Mouse (Mus musculus) forebrain, embryonic 14.5 days (tissue): ENCODE data around the gene Det1. TPM values are rescaled to one million over a fixed set of nuclear protein-coding genes. Genes with fewer than 3 reads are reported as not detected.

ENCODE experiments used
- ATAC-seq: fragments of 200-750 bp; cut with Nextera tagmentation; 2 replicates; pipeline ENCODE4 v1.8.0; 2017; ENCODE audit warnings: mild to moderate bottlenecking, moderate library complexity
- DNase-seq: peaks from one replicate; pipeline ENCODE4 v3.0.0-alpha.2; 2015; ENCODE audit warnings: low spot score
- H3K27ac ChIP-seq: fragments of 300-500 bp; sonication (generic); 2 replicates; pipeline ENCODE4 v1.5.1; 2014; ENCODE audit warnings: low read depth, mild to moderate bottlenecking, control low read depth, low read length, moderate library complexity
- H3K27me3 ChIP-seq: fragments of 300-500 bp; sonication (generic); replicated peaks from 2 replicates; pipeline ENCODE4 v1.6.1; 2014; ENCODE audit warnings: low read length, control low read depth, mixed read lengths; ENCODE audit not compliant: control insufficient read depth, insufficient read depth
- H3K36me3 ChIP-seq: fragments of 300-500 bp; sonication (generic); 2 replicates; pipeline ENCODE4 v1.6.1; 2014; ENCODE audit warnings: low read length, control low read depth; ENCODE audit not compliant: control insufficient read depth, insufficient read depth
- H3K4me1 ChIP-seq: fragments of 300-500 bp; sonication (generic); 2 replicates; pipeline ENCODE4 v1.6.1; 2014; ENCODE audit warnings: antibody characterized with exemption, low read length, control low read depth; ENCODE audit not compliant: control insufficient read depth, insufficient read depth
- H3K4me2 ChIP-seq: fragments of 300-500 bp; sonication (generic); 2 replicates; pipeline ENCODE4 v1.6.1; 2014; ENCODE audit warnings: mild to moderate bottlenecking, control low read depth, low read length
- H3K4me3 ChIP-seq: fragments of 300-500 bp; sonication (generic); 2 replicates; pipeline ENCODE4 v1.5.1; 2014; ENCODE audit warnings: low read depth, low read length, control low read depth
- H3K9ac ChIP-seq: fragments of 300-500 bp; sonication (generic); 2 replicates; pipeline ENCODE4 v1.6.1; 2014; ENCODE audit warnings: mild to moderate bottlenecking, low read length, control low read depth, moderate library complexity
- H3K9me3 ChIP-seq: fragments of 300-500 bp; sonication (generic); replicated peaks from 2 replicates; pipeline ENCODE4 v1.6.1; 2016; ENCODE audit warnings: low read length, control low read depth, mixed read lengths; ENCODE audit not compliant: control insufficient read depth
- WGBS: fragments of 180-500 bp; shearing (Covaris S2); extraction: QIAGEN DNeasy Blood & Tissue Kit; methylation state at CpG from one replicate; pipeline ENCODE4 v1.1.7; 2014; 5-methylcytosine and 5-hydroxymethylcytosine counted together
- polyA plus RNA-seq: library from polyadenylated mRNA; unstranded; fragments of >200 nt; fragmentation: Nextera tagmentation; extraction: Ambion mirVana; gene quantifications from 2 replicates; pipeline ENCODE4 v1.2.1, GENCODE M21; 2014

Gene Det1
- polyA plus RNA-seq, result 18.7 and 20.5 TPM in 2 replicates

DNA sequence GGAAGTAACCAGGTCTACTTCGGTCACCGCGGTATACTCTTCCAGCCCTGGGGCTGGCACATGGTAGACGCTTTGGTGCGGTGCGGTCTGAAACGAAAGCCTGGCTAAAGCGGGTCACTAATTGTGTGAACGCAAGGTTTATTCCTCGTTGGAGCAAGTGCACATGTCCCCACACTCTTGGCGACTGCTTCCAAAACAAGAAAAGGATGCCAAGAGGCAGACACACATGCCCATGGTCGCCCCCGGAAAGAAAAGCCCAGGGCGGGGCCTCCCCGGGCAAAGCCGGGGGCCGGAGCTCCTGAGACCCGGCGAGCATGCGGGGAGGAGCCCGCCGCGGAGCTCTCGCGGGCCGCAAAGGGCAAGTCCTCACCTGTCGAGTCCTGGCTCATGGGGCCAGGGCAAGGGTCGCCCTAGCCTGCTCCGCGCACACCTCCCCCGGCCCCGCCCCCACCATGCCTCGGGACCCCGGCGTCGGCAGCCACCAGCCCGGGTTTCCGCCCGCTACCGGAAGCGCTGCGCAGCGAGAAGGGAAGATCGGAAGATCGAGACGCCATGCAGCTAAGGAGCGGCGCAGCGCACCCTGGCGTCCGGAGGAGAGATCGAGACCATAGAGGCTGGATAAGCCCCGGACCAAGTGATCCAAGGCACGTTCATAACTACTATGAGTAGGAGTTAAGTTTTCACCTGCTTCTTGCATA lies at the start of gene Det1:
Det1 (minus strand) TSS at position 527 of the 698 bp plus-strand sequence.
- H3K9me3 ChIP-seq, result no peaks in the 10 kb centered on the region
- H3K4me3 ChIP-seq, result peak within 1 kb of the TSS; percentile 87
- H3K9ac ChIP-seq, result peak within 1 kb of the TSS; percentile 93
- H3K27ac ChIP-seq, result peak within 1 kb of the TSS; percentile 72; the same call in 1 of the 2 replicates
- peaks cover 22% of the 10 kb centered on the region for H3K36me3 ChIP-seq
- peak within 1 kb of the TSS; percentile 69 for H3K4me2 ChIP-seq
- under 1% methylated on average over 54 of the region's 54 CpGs for WGBS
- ATAC-seq, result peak; percentile 96
- H3K27me3 ChIP-seq, result no peaks in the 10 kb centered on the region
- DNase-seq, result peak; percentile 97
- H3K4me1 ChIP-seq, result peaks cover 6% of the 10 kb centered on the region; the same call in 1 of the 2 replicates

DNA sequence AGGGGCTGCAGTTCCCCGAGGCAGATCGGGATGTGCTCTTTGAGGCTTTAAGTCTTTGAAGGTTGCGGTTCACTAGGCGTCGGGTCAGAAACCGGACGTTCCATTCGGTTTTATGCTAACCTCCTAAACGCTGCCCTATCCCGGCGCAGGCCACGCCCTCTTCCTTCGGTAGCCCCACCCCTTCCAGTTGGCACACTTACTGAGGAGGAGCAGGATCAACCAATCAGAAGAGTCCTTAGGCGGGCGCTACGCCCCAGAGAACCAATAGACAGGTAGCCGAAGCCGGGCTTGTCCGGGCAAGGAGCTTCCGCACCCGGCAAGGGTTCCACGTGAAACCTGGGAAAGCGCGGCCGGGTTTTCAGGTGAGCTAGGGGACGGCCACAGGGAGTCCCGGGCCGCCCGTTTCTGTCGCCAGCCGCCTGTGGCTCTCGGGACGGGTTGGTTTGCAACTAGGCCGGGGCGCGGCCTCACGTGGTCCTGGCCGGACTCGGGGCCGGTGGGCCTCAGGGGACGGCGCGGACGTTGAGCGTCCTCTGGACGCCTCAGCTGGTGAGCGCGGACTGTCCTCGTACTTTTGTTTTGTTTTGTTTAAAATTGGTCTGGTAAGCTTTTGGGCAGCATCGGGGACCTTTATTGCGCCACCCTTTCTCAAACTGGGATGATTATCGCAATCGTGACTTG lies 48.7 kb upstream of the Det1 start, which contains the start of gene Aen:
Aen (plus strand) TSS at position 202 of the 681 bp plus-strand sequence.
- Histone ChIP-seq H3K36me3 (no peaks in the 10 kb centered on the region), H3K4me1 (peaks cover 10% of the 10 kb centered on the region; the same call in 1 of the 2 replicates), H3K27me3 (no peaks in the 10 kb centered on the region), H3K4me2 (peak within 1 kb of the TSS; percentile 83), H3K4me3 (peak within 1 kb of the TSS; percentile 79), H3K9me3 (no peaks in the 10 kb centered on the region), H3K27ac (no peak within 1 kb of the TSS), H3K9ac (peak within 1 kb of the TSS; percentile 75)
- DNase-seq (peak; percentile 98), ATAC-seq (peak; percentile 98)
- under 1% methylated on average over 53 of the region's 53 CpGs for WGBS

GRCm38 (mm10) chr7:78895021-78895652 lies 48.1 kb upstream of the Det1 start:
- 52% methylated on average over 13 of the region's 13 CpGs for WGBS
- peak overlapping the region; percentile 79 for H3K4me3 ChIP-seq

GRCm38 (mm10) chr7:78893917-78894316 lies 46.9 kb upstream of the Det1 start:
- DNase-seq, result no peak

More at GRCm38 (mm10) chr7:78895021-78895652, 48.1 kb upstream of the Det1 start:
- Histone ChIP-seq H3K27ac (no peak overlapping the region), H3K4me2 (peak overlapping the region; percentile 83), H3K9me3 (no peaks in the 10 kb centered on the region), H3K27me3 (no peaks in the 10 kb centered on the region), H3K36me3 (no peaks in the 10 kb centered on the region), H3K9ac (peak overlapping the region; percentile 45), H3K4me1 (peaks cover 10% of the 10 kb centered on the region; the same call in 1 of the 2 replicates)
- no peak for ATAC-seq
- no peak for DNase-seq

DNA sequence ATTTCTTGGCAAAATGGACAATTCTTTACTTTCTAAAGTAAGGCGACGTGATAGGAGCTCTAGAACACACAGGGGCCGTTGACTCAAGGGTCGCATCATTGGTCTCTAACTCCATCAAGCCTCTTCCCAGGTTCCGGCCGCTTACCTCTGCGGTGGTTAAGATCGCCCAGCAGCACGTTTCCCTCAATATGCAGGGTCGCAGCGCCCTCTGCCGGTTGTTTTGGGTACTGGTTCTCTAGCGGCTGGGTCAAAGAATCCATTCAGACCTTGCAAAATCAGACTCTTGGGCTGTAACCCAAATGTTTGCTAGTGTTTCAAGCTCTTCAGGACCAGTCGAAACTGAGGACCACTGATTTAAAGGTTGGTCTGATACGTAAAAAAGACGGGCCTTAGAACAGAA lies 43.6 kb upstream of the Det1 start:
- ATAC-seq, result 0 out of 2 replicates have a peak, but pooled peaks have one; percentile 9
- Histone ChIP-seq H3K27me3 (no peaks in the 10 kb centered on the region), H3K9me3 (no peaks in the 10 kb centered on the region), H3K4me3 (no peak overlapping the region), H3K4me2 (no peak overlapping the region), H3K36me3 (no peaks in the 10 kb centered on the region), H3K9ac (no peak overlapping the region), H3K27ac (no peak overlapping the region), H3K4me1 (peaks cover 28% of the 10 kb centered on the region)
- WGBS, result 3% methylated on average over 16 of the region's 16 CpGs
- DNase-seq, result peak; percentile 87

More at GRCm38 (mm10) chr7:78893917-78894316, 46.9 kb upstream of the Det1 start:
- H3K36me3 ChIP-seq, result no peaks in the 10 kb centered on the region
- no peak overlapping the region for H3K4me3 ChIP-seq
- no peaks in the 10 kb centered on the region for H3K9me3 ChIP-seq
- WGBS, result 93% methylated on average over 10 of the region's 10 CpGs
- H3K4me1 ChIP-seq, result peaks cover 10% of the 10 kb centered on the region; the same call in 1 of the 2 replicates
- H3K27me3 ChIP-seq, result no peaks in the 10 kb centered on the region
- H3K9ac ChIP-seq, result no peak overlapping the region
- H3K4me2 ChIP-seq, result no peak overlapping the region
- no peak for ATAC-seq
- no peak overlapping the region for H3K27ac ChIP-seq

GRCm38 (mm10) chr7:78887431-78887842 lies 40.4 kb upstream of the Det1 start:
- Histone ChIP-seq H3K36me3 (no peaks in the 10 kb centered on the region), H3K27ac (peak overlapping the region; percentile 81), H3K4me3 (peak overlapping the region; percentile 18; the same call in 1 of the 2 replicates), H3K4me2 (peak overlapping the region; percentile 44), H3K9ac (peak overlapping the region; percentile 25; the same call in 1 of the 2 replicates), H3K4me1 (peaks cover 39% of the 10 kb centered on the region), H3K9me3 (no peaks in the 10 kb centered on the region), H3K27me3 (no peaks in the 10 kb centered on the region)
- WGBS, result 3% methylated on average over 9 of the region's 9 CpGs
- DNase-seq, result peak; percentile 92
- peak; percentile 54 for ATAC-seq

- Histone ChIP-seq H3K9me3 (no peaks in the 10 kb centered on the region), H3K4me2 (peak overlapping the region; percentile 44), H3K36me3 (no peaks in the 10 kb centered on the region), H3K4me1 (peaks cover 42% of the 10 kb centered on the region), H3K4me3 (peak overlapping the region; percentile 18), H3K27ac (peak overlapping the region; percentile 81), H3K27me3 (no peaks in the 10 kb centered on the region), H3K9ac (peak overlapping the region; percentile 25; the same call in 1 of the 2 replicates)
- ATAC-seq (peak; percentile 8; the same call in 1 of the 2 replicates), DNase-seq (peak; percentile 85)
- WGBS, result 17% methylated on average over 4 of the region's 4 CpGs
Observed at GRCm38 (mm10) chr7:78886496-78886895, 39.4 kb upstream of the Det1 start.

DNA sequence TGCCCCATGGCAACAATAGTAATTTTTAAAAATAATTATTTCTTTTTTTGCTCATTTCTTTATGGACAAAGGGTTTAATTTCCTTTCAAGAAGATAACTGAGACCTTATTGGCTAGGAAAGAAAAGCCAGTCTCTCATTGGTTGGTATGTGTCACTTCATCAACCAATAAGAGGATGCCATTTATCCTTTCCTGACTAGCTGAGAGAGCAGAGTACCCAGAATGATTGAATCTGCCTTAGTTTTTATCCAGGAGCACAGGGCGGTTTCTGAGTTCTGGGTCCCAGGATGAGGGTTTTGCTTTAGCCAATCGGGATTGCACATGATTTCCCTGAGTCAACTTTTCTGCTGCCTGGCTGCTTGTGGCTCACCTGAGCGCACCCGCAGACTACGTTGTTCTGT lies 38.3 kb upstream of the Det1 start:
- Histone ChIP-seq H3K4me3 (peak overlapping the region; percentile 9), H3K4me1 (peaks cover 42% of the 10 kb centered on the region), H3K4me2 (peak overlapping the region; percentile 81), H3K27me3 (no peaks in the 10 kb centered on the region), H3K9me3 (no peaks in the 10 kb centered on the region), H3K9ac (peak overlapping the region; percentile 2; the same call in 1 of the 2 replicates), H3K27ac (peak overlapping the region; percentile 57), H3K36me3 (no peaks in the 10 kb centered on the region)
- WGBS, result 75% methylated on average over 5 of the region's 5 CpGs
- ATAC-seq (no peak), DNase-seq (peak; percentile 76)
